Mouse (Mus musculus): ENCODE results near the gene Fam196a.

Gene Fam196a

DNA sequence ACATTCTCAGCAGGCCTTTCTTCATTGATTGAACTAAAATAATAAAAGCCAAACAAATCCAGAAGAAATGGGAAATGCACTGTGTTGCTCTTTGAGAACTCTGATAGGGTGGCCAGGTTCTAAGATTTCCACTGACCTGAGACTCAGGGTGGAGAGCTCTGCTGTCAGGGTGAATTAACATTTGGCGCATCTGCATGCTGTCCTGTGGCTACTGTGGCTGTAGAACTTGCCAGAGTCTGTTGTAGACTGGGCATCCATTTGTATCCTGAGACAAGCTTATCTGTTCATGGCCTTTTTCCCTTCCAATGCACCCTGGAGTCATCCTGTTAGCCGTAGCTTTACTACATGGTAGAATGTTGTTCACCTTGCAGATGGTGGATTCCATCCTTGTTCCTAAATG lies 98.2 kb downstream of the Fam196a start:
- no peak for DNase-seq (ENCODE audit: extremely low read depth, low read depth)

All from MEL-GATA-1-ER (cell line).